Mouse (Mus musculus): Measurements from ENCODE around the gene Ptbp3. TPM values are rescaled to one million over a fixed set of nuclear protein-coding genes. Genes with fewer than 3 reads are reported as not detected.

Ptbp3 gene
- 5.1 and 6.7 TPM in 2 replicates for polyA plus RNA-seq (2021; fragmentation: Nextera tagmentation)
- long read RNA-seq, experiment 1, full-length matches to known transcripts = 10 of 17 reads
- long read RNA-seq, experiment 1, partial matches to known transcripts = 5 of 17 reads
- long read RNA-seq, experiment 1, other reads (novel, unspliced or antisense) = 2 of 17 reads
- long read RNA-seq, experiment 2, full-length matches to known transcripts = 5 of 9 reads
- long read RNA-seq, experiment 2, partial matches to known transcripts = 1 of 9 reads
- long read RNA-seq, experiment 2, other reads (novel, unspliced or antisense) = 3 of 9 reads

DNA sequence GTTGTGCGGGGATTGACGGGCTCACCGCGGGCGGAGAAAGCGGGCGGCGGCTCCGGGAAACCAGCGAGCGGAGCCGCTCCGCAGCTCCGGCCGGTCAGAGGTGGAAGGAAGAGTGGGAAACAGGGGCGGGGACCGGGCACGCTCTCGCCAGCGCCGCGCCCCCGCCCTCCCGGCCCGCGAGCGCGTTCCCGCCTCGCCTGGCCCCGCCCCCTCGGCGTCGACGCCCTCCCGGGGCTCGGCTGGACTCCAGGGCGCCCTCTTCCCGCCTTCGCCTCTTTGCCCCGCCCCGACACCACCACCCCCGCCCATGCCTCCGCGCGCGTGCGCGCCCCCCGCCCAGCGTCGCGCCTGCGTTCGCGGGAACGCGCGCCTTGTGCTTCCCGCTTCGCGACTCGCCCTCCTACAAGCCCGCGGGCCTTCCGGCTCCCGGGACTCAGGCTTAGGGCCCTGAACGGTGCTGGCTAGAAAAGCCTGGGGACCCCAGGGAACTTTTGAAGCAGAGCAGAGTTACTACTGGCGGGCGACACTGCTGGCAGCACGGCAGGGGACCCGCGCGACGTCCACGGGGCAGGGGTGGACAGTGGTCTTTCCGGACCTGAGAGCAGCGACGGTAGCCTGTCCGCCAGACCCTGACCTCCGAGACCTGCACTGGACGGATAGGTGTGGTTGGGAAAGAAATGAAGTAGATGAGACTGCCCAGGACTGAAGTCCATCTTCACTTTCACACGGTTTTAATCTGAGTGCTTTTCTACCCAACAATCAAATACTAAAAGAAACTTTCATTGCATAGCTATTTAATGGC is at the start of gene Ptbp3:
Gene Ptbp3, minus strand, starts transcription at position 190 of the 802 bp plus-strand sequence.

DNA sequence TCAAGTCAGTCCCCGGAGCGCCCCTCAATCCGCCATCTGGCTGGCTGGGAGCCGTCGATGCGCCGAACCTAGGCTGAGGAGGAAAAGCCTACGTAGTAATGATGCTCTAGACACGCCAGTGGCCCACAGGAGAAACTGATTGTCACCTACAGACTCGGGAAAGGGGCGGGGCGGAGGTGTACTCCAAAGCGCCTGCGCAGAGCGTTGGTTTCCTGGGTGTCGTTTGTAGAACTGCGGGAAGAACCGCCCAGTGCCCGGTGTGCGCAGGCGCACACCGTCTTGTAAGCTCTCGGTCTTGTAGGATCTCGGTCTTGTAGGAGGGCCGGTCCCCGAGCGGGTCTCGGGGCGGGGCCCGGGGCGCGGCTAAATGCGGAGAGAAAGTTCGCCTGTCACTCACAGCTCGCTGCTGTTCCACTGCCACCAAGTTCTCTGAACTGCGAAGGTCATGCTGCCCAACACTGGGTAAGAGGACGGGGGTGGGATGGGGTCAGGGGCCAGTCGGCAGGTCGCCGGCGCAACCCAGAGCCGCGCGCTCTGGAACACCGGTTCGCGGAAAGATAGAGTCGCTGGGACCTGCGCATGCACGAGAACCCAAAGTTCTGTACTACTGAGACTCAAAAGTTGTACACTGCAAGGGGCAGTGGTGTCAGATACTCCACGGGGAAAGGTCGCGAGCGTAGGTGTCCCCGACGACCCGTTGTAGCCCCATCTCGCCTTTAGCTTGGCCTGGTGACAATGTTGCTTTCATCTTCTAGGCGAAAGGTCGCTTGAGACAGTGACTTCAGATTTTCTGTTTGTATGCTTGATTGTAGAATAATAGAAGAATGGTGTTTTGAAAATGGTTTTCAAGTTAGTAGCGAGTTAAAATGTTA is 32.4 kb upstream of the Ptbp3 start, which contains the start of gene Hsdl2:
Gene Hsdl2, plus strand, starts transcription at position 250 of the 872 bp plus-strand sequence.

DNA sequence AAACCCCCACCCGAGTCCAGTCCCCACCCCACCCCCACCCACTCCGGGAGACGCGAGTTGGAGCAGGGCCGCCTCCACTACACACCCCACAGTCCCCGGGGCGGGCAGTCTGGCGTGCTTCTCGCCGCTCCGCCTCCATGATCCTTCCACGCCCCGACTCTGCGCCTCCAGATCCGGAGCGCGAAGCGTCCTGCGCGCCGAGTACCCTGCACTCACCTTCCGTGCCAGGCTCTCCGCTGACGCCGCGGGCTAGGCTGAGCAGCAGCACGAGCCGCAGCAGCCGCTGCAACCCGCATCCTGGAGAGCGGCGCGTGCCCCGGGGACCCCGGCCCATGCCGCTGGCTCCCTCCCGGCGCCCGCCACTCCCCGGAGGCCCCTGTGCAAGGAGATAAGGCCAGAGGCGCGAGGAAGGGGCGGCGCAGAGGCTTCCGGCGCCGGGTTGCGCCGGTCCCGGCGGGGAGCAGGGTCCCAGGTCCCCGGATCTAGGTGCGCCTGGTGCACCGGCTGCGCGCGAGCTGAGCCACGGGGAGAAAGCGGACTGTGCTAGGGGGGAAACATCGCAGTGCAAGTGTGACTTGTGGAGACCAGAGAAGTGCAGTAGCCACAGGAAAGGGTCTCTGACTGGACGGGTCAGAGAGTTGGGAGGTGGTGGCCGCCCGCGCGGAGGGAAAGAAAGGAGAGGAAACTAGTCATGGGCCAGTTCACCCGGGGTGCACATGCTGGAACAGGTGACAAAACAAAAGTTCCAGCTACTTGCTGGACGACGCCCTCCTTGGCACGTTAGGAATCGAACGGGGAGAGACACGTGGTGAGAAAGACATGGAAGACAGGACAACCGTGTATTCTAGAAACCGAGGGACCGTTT is 110.9 kb downstream of the Ptbp3 start, which contains the start of gene Susd1:
Gene Susd1, minus strand, starts transcription at position 644 of the 865 bp plus-strand sequence.

Other genes starting within 250 kb of the Ptbp3 start
- 1.3 and 1.9 TPM in 2 replicates for gene Susd1, start 110.7 kb downstream of the Ptbp3 start, polyA plus RNA-seq (2021; fragmentation: Nextera tagmentation)
- gene Hsdl2, start 32.2 kb upstream of the Ptbp3 start, polyA plus RNA-seq (2021; fragmentation: Nextera tagmentation) = 36.7 and 39.7 TPM in 2 replicates
- gene E130308A19Rik, start 76.8 kb upstream of the Ptbp3 start, polyA plus RNA-seq (2021; fragmentation: Nextera tagmentation) = 3.8 and 4.0 TPM in 2 replicates

Measured in layer of hippocampus, adult 6 months (tissue).